8 mouse cellular contexts compared by ENCODE assay signal in genomic region chr8:119585901-119586300, GRCm38 (mm10). TPM values are rescaled to one million over a fixed set of nuclear protein-coding genes. Genes with fewer than 3 reads are reported as not detected.
DNase-seq lines count a peak whose midpoint lies in the region; ATAC-seq and TF ChIP-seq lines count a peak whose summit lies in the region.

No protein-coding gene starts in this region.

- H3K4me2 ChIP-seq in limb, embryonic 13.5 days (replicated peaks) = peak overlapping the region; percentile 60

- TF ChIP-seq CTCF in lung, adult 2 months (IDR thresholded peaks at IDR 0.05; ENCODE audit: insufficient read depth, low read length) = no peak

- no peaks in the 10 kb centered on the region for H3K9me3 ChIP-seq in limb, embryonic 13.5 days

- WGBS in lung, adult 2 months = 7% methylated on average over 24 of the region's 24 CpGs
- 23% methylated on average over 20 of the region's 24 CpGs for WGBS in limb, embryonic 13.5 days

- TF ChIP-seq POLR2A in lung, adult 2 months (IDR thresholded peaks at IDR 0.05; ENCODE audit: borderline replicate concordance, extremely low read depth, low read depth, low read length) = no peak

- peak overlapping the region; percentile 55 for H3K4me3 ChIP-seq in lung, adult 2 months (replicated peaks; ENCODE audit: extremely low read depth, low read depth, low read length)
- peak overlapping the region; percentile 42 for H3K4me3 ChIP-seq in limb, embryonic 13.5 days

- H3K27ac ChIP-seq in limb, embryonic 13.5 days = no peak overlapping the region

- H3K27me3 ChIP-seq in limb, embryonic 13.5 days = peaks cover 16% of the 10 kb centered on the region

- no peak for DNase-seq in lung, adult 2 months
- DNase-seq in lung, postnatal 25 days (ENCODE audit: low spot score) = no peak
- DNase-seq in gastrocnemius, postnatal 10 days = no peak
- DNase-seq in embryo, embryonic 9.5 days (ENCODE audit: extremely low spot score) = no peak
- DNase-seq in urinary bladder, postnatal 14 days (ENCODE audit: low spot score) = no peak

- ATAC-seq in erythroid progenitor cell, adult 5-6 weeks (replicated peaks; ENCODE audit: low FRiP score, poor library complexity, severe bottlenecking) = peak; percentile 78
- ATAC-seq in limb, embryonic 13.5 days (ENCODE audit: low FRiP score, low read depth) = no peak
- ATAC-seq in neutrophil, adult 5-6 weeks (ENCODE audit: extremely low read depth, insufficient number of reproducible peaks, low FRiP score, poor library complexity, severe bottlenecking) = peak; percentile 75

- H3K4me1 ChIP-seq in lung, adult 2 months (ENCODE audit: control insufficient read depth, insufficient read depth, low read length) = peaks cover 3% of the 10 kb centered on the region
- H3K4me1 ChIP-seq in limb, embryonic 13.5 days = peaks cover 5% of the 10 kb centered on the region; the same call in 1 of the 2 replicates

- H3K9ac ChIP-seq in limb, embryonic 13.5 days = peak overlapping the region; percentile 61

- no peaks in the 10 kb centered on the region for H3K36me3 ChIP-seq in limb, embryonic 13.5 days

RNA-seq across cellular contexts. Expression of gene Dnaaf1, which starts 10.9 kb away (rescaled TPM):
- 5.0 and 5.3 TPM in 2 replicates for polyA plus RNA-seq in lung, adult 2 months (2012; rRNA removed)
- not detected in 2 replicates for total RNA-seq in erythroid progenitor cell, adult 5-6 weeks (2015; ENCODE audit: low replicate concordance)
- total RNA-seq in erythroid progenitor cell, adult 5-6 weeks (2017; ENCODE audit: low replicate concordance) = not detected in 2 replicates
- 0.11 TPM in 1 of 2 replicates, not detected in the other for polyA plus RNA-seq in limb, embryonic 13.5 days (2015; fragmentation: Nextera tagmentation; extraction: Ambion mirVana)
- not detected in 2 replicates for total RNA-seq in neutrophil, adult 5-6 weeks (2017)
- total RNA-seq in gastrocnemius, postnatal 10 days (2021) = not detected

RNA-seq across cellular contexts. Expression of gene Hsdl1, which starts 10.9 kb away (rescaled TPM):
- 24.1 and 27.7 TPM in 2 replicates for polyA plus RNA-seq in lung, adult 2 months (2012; rRNA removed)
- total RNA-seq in erythroid progenitor cell, adult 5-6 weeks (2015; ENCODE audit: low replicate concordance) = 8.4 and 15.9 TPM in 2 replicates
- 24.1 and 26.2 TPM in 2 replicates for total RNA-seq in erythroid progenitor cell, adult 5-6 weeks (2017; ENCODE audit: low replicate concordance)
- 31.0 and 32.3 TPM in 2 replicates for polyA plus RNA-seq in limb, embryonic 13.5 days (2015; fragmentation: Nextera tagmentation; extraction: Ambion mirVana)
- 59.0 and 60.7 TPM in 2 replicates for total RNA-seq in neutrophil, adult 5-6 weeks (2017)
- total RNA-seq in gastrocnemius, postnatal 10 days (2021) = 10 to 100 TPM; 13.0 to 15.0 TPM

RNA-seq across cellular contexts. Expression of gene Taf1c, which starts 19.1 kb away (rescaled TPM):
- polyA plus RNA-seq in lung, adult 2 months (2012; rRNA removed) = 17.6 and 19.5 TPM in 2 replicates
- 2.5 and 4.3 TPM in 2 replicates for total RNA-seq in erythroid progenitor cell, adult 5-6 weeks (2015; ENCODE audit: low replicate concordance)
- 2.4 and 3.0 TPM in 2 replicates for total RNA-seq in erythroid progenitor cell, adult 5-6 weeks (2017; ENCODE audit: low replicate concordance)
- polyA plus RNA-seq in limb, embryonic 13.5 days (2015; fragmentation: Nextera tagmentation; extraction: Ambion mirVana) = 12.4 and 13.8 TPM in 2 replicates
- total RNA-seq in neutrophil, adult 5-6 weeks (2017) = 7.1 and 9.9 TPM in 2 replicates
- total RNA-seq in gastrocnemius, postnatal 10 days (2021) = 1 to 10 TPM; 3.6 to 4.4 TPM

RNA-seq across cellular contexts. Expression of gene Adad2, which starts 26.6 kb away (rescaled TPM):
- polyA plus RNA-seq in lung, adult 2 months (2012; rRNA removed) = not detected in 2 replicates
- not detected in 2 replicates for total RNA-seq in erythroid progenitor cell, adult 5-6 weeks (2015; ENCODE audit: low replicate concordance)
- not detected in 2 replicates for total RNA-seq in erythroid progenitor cell, adult 5-6 weeks (2017; ENCODE audit: low replicate concordance)
- polyA plus RNA-seq in limb, embryonic 13.5 days (2015; fragmentation: Nextera tagmentation; extraction: Ambion mirVana) = 0.19 and 0.38 TPM in 2 replicates
- not detected in 2 replicates for total RNA-seq in neutrophil, adult 5-6 weeks (2017)
- total RNA-seq in gastrocnemius, postnatal 10 days (2021) = not detected

RNA-seq across cellular contexts. Expression of gene Mbtps1, which starts 27.4 kb away (rescaled TPM):
- 76.6 and 87.4 TPM in 2 replicates for polyA plus RNA-seq in lung, adult 2 months (2012; rRNA removed)
- 30.3 and 88.4 TPM in 2 replicates for total RNA-seq in erythroid progenitor cell, adult 5-6 weeks (2015; ENCODE audit: low replicate concordance)
- total RNA-seq in erythroid progenitor cell, adult 5-6 weeks (2017; ENCODE audit: low replicate concordance) = 35.7 and 42.7 TPM in 2 replicates
- polyA plus RNA-seq in limb, embryonic 13.5 days (2015; fragmentation: Nextera tagmentation; extraction: Ambion mirVana) = 139 and 142 TPM in 2 replicates
- 61.6 and 76.2 TPM in 2 replicates for total RNA-seq in neutrophil, adult 5-6 weeks (2017)
- 10 to 100 TPM; 55.4 to 65.0 TPM for total RNA-seq in gastrocnemius, postnatal 10 days (2021)
